Comparison of ENCODE assay signal across 8 mouse cellular contexts in genomic region chr9:99163420-99164147, GRCm38 (mm10). TPM values are rescaled to one million over a fixed set of nuclear protein-coding genes. Genes with fewer than 3 reads are reported as not detected.
DNase-seq lines count a peak whose midpoint lies in the region; ATAC-seq and TF ChIP-seq lines count a peak whose summit lies in the region.
"Had no signal": no experiment of that assay in that cellular context is flagged by ENCODE, and none has a peak within 500 bp of the region (broad histone marks: within the 10 kb centered on the region; RNA-seq: fewer than 3 reads in every experiment).

No protein-coding gene starts in this region.

- no peaks in the 10 kb centered on the region for H3K9me3 ChIP-seq in ES-Bruce4 (replicated peaks; ENCODE audit: control insufficient read depth, insufficient read depth, low read length, poor library complexity, severe bottlenecking)
- no peaks in the 10 kb centered on the region for H3K9me3 ChIP-seq in forebrain, embryonic 16.5 days (ENCODE audit: control insufficient read depth, low read length)
- H3K9me3 ChIP-seq in liver, embryonic 13.5 days (replicated peaks): no peaks in the 10 kb centered on the region
- no peaks in the 10 kb centered on the region for H3K9me3 ChIP-seq in intestine, postnatal 0 days (ENCODE audit: control insufficient read depth)

- no peaks in the 10 kb centered on the region for H3K36me3 ChIP-seq in ES-Bruce4 (ENCODE audit: control insufficient read depth, insufficient read depth, low read length, poor library complexity, severe bottlenecking)
- H3K36me3 ChIP-seq in forebrain, embryonic 16.5 days (ENCODE audit: control insufficient read depth, insufficient read depth): no peaks in the 10 kb centered on the region
- no peaks in the 10 kb centered on the region for H3K36me3 ChIP-seq in liver, embryonic 13.5 days
- H3K36me3 ChIP-seq in intestine, postnatal 0 days (ENCODE audit: control insufficient read depth, insufficient read depth): no peaks in the 10 kb centered on the region

- peak overlapping the region; percentile 20; the same call in 1 of the 2 replicates for H3K9ac ChIP-seq in ES-Bruce4 (ENCODE audit: low read depth, poor library complexity, severe bottlenecking)
- no peak overlapping the region for H3K9ac ChIP-seq in forebrain, embryonic 16.5 days (replicated peaks; ENCODE audit: low read depth, low read length)
- no peak overlapping the region for H3K9ac ChIP-seq in liver, embryonic 13.5 days
- H3K9ac ChIP-seq in intestine, postnatal 0 days (ENCODE audit: low read depth, low read length): no peak overlapping the region

- H3K27ac ChIP-seq in ES-Bruce4 (ENCODE audit: insufficient read depth, low read length): no peak overlapping the region; the same call in 1 of the 2 replicates
- peak overlapping the region; percentile 21; the same call in 1 of the 2 replicates for H3K27ac ChIP-seq in forebrain, embryonic 16.5 days (ENCODE audit: low read length)
- H3K27ac ChIP-seq in liver, embryonic 13.5 days: no peak overlapping the region; the same call in 1 of the 2 replicates
- H3K27ac ChIP-seq in intestine, postnatal 0 days (ENCODE audit: low read depth, low read length): no peak overlapping the region
- H3K27ac ChIP-seq: macrophage had no signal

- TF ChIP-seq CTCF in ES-Bruce4 (IDR thresholded peaks at IDR 0.05; ENCODE audit: low read depth, low read length): no peak
- no peak for TF ChIP-seq CTCF in intestine, postnatal 0 days (IDR thresholded peaks at IDR 0.05; ENCODE audit: low read depth)

- TF ChIP-seq EP300 in ES-Bruce4 (IDR thresholded peaks at IDR 0.05; ENCODE audit: insufficient read depth, low read depth, low read length): no peak

- peak; percentile 90 for DNase-seq in NIH3T3 (ENCODE audit: low read depth)
- DNase-seq in liver, embryonic 13.5 days: no peak
- no peak for DNase-seq in adrenal gland, postnatal 25 days
- no peak for DNase-seq in spleen, postnatal 14 days (ENCODE audit: low spot score in 2 of 2)

- no peaks in the 10 kb centered on the region for H3K27me3 ChIP-seq in ES-Bruce4 (ENCODE audit: control insufficient read depth, insufficient read depth, low read length, poor library complexity, severe bottlenecking)
- no peaks in the 10 kb centered on the region for H3K27me3 ChIP-seq in forebrain, embryonic 16.5 days (replicated peaks; ENCODE audit: control insufficient read depth, insufficient read depth, low read length)
- H3K27me3 ChIP-seq in liver, embryonic 13.5 days: 0 out of 2 replicates have a peak, but pooled peaks cover 8% of the 10 kb centered on the region
- H3K27me3 ChIP-seq in intestine, postnatal 0 days (replicated peaks; ENCODE audit: control insufficient read depth, insufficient read depth, low read length): no peaks in the 10 kb centered on the region

- peak overlapping the region; percentile 9; the same call in 1 of the 2 replicates for H3K4me2 ChIP-seq in forebrain, embryonic 16.5 days (ENCODE audit: low read length)
- 0 out of 2 replicates have a peak overlapping the region, but pooled peaks have one; percentile 11 for H3K4me2 ChIP-seq in liver, embryonic 13.5 days
- H3K4me2 ChIP-seq in intestine, postnatal 0 days (replicated peaks; ENCODE audit: low read depth): no peak overlapping the region

- TF ChIP-seq POLR2A in ES-Bruce4 (IDR thresholded peaks at IDR 0.05; ENCODE audit: insufficient read depth, low read length): no peak

- peaks cover 4% of the 10 kb centered on the region for H3K4me1 ChIP-seq in ES-Bruce4 (ENCODE audit: control insufficient read depth, insufficient read depth, low read length)
- peaks cover 16% of the 10 kb centered on the region for H3K4me1 ChIP-seq in forebrain, embryonic 16.5 days (replicated peaks; ENCODE audit: control insufficient read depth, insufficient read depth, low read length)
- H3K4me1 ChIP-seq in liver, embryonic 13.5 days (replicated peaks): peaks cover 57% of the 10 kb centered on the region
- no peaks in the 10 kb centered on the region for H3K4me1 ChIP-seq in intestine, postnatal 0 days (replicated peaks; ENCODE audit: control insufficient read depth, insufficient read depth, low read length)

- peak; percentile 77 for ATAC-seq in forebrain, embryonic 16.5 days
- ATAC-seq in liver, embryonic 13.5 days (ENCODE audit: low read depth): no peak
- ATAC-seq in intestine, postnatal 0 days: no peak

- 3% methylated on average over 15 of the region's 15 CpGs for WGBS in forebrain, embryonic 16.5 days
- 44% methylated on average over 15 of the region's 15 CpGs for WGBS in liver, embryonic 13.5 days (ENCODE audit: insufficient replicate concordance)
- whole genome bisulfite sequencing in intestine, postnatal 0 days: 45% methylated on average over 15 of the region's 15 CpGs

- no peak overlapping the region for H3K4me3 ChIP-seq in ES-Bruce4 (ENCODE audit: low read depth, low read length)
- no peak overlapping the region for H3K4me3 ChIP-seq in forebrain, embryonic 16.5 days (replicated peaks; ENCODE audit: low read length)
- no peak overlapping the region for H3K4me3 ChIP-seq in liver, embryonic 13.5 days (replicated peaks)
- H3K4me3 ChIP-seq in intestine, postnatal 0 days (ENCODE audit: low read depth, low read length): no peak overlapping the region

RNA-seq across cellular contexts. Expression of gene Pik3cb, which starts 23.2 kb away (rescaled TPM):
- 53.8 and 55.5 TPM in 2 replicates for polyA plus RNA-seq in ES-Bruce4 (2011; ENCODE audit: insufficient read depth, insufficient read length, low read depth, missing spikeins)
- polyA plus RNA-seq in forebrain, embryonic 16.5 days (2015; fragmentation: Nextera tagmentation; extraction: Ambion mirVana): 3.2 and 3.9 TPM in 2 replicates
- 2.5 and 2.6 TPM in 2 replicates for polyA plus RNA-seq in liver, embryonic 13.5 days (2015; fragmentation: Nextera tagmentation; extraction: Ambion mirVana)
- 15.0 and 15.2 TPM in 2 replicates for total RNA-seq in adrenal gland, postnatal 25 days (2021)
- polyA plus RNA-seq in intestine, postnatal 0 days (2015; fragmentation: Nextera tagmentation; extraction: Ambion mirVana): 1.2 and 1.6 TPM in 2 replicates

Comparison
In these comparisons a context has a peak if more than half of its experiments do, and no peak if none do; other contexts are left out.
1. RNA of gene Pik3cb, which starts 23.2 kb away (polyA plus RNA-seq): 53.8 to 55.5 TPM in ES-Bruce4; 3.2 to 3.9 TPM in forebrain, embryonic 16.5 days, 2.5 to 2.6 TPM in liver, embryonic 13.5 days and 1.2 to 1.6 TPM in intestine, postnatal 0 days; every median in the first group is over 10 times any median in the second.